Mouse (Mus musculus): Measurements from ENCODE around the gene Zfp78. TPM values are rescaled to one million over a fixed set of nuclear protein-coding genes. Genes with fewer than 3 reads are reported as not detected.

The Zfp78 gene
- polyA plus RNA-seq, 1 experiment from 2014 or later = 4.3 TPM

DNA sequence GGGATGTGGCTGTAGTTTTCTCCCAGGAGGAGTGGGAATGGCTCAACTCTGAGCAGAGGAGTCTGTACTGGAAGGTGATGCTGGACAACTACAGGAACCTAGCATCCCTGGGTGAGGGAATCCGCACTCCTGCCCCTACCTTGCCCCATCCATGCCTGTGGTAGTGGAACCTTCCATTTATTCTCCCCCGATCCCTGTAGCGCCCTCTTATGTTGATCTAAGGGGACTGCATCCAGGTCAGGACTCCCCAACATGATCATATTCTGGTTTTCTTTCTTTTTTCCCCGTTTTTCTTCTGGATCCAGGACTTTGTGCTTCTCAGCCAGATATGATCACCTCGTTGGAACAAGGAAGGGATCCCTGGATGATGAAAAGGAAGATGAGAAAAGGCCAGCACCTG lies 26.4 kb downstream of the Zfp78 start:
- WGBS = 72% methylated on average over 5 of the region's 5 CpGs
- H3K27me3 ChIP-seq = no peaks in the 10 kb centered on the region
- H3K4me1 ChIP-seq (replicated peaks) = peaks cover 5% of the 10 kb centered on the region
- no peaks in the 10 kb centered on the region for H3K9me3 ChIP-seq
- no peak overlapping the region for H3K27ac ChIP-seq
- peaks cover 75% of the 10 kb centered on the region for H3K36me3 ChIP-seq
- no peak for ATAC-seq
- no peak overlapping the region for H3K4me3 ChIP-seq (replicated peaks)
- no peak overlapping the region for H3K9ac ChIP-seq (replicated peaks)
- no peak overlapping the region for H3K4me2 ChIP-seq (replicated peaks)

DNA sequence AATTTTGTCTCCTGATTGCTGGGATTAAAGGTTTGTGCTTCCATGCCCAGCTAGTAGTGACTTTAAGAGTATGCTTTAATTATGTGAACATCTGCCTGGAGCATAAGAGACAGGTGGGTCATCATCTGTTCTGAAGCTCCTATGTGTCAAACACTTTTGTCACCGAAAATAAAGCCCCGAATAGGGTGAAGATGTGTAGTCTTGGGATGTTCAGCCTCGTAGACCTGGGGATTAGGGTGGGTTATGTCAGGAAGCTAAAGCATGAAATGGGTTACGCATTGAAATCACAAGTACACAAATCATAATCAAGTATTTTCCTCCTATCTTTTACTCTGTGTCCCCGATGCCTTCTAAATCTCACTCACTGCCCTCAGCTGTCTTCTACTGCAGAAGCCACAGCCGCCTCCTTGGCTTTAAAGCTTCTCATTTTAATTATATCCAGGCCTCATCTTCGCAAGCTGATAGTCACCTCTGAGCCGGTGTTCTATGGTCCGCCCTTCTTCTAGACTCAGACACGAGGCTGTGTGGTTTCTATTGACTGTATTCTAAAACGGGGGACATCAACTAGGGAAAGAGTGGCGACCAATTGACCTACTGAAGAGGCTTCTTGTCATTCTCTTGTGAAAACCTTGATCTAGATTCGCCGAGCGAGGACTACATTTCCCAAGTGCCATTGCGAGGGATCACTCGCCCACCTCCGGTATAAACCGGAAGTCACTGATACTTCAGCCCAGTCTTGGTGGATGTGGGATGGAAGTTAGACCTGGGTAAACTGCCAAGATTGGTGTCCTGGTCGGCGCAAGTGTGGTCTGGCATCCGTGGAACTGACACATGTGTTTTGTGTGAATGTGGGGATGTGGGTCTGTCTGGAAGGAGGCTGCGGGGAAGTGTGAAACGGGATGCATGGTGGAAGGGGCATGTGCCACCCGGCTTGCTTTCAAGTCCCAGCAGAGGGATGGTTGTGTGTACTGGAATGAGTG lies 35.2 kb downstream of the Zfp78 start, which contains the start of gene Smim17:
TSS of gene Smim17 (plus strand) at position 720 of the 980 bp plus-strand sequence.
- ATAC-seq = peak; percentile 92
- Histone ChIP-seq H3K36me3 (peaks cover 34% of the 10 kb centered on the region), H3K4me3 (replicated peaks) (peak within 1 kb of the TSS; percentile 50), H3K9me3 (no peaks in the 10 kb centered on the region), H3K9ac (replicated peaks) (peak within 1 kb of the TSS; percentile 67), H3K27ac (peak within 1 kb of the TSS; percentile 12; the same call in 1 of the 2 replicates), H3K27me3 (no peaks in the 10 kb centered on the region), H3K4me2 (replicated peaks) (peak within 1 kb of the TSS; percentile 69), H3K4me1 (replicated peaks) (peaks cover 12% of the 10 kb centered on the region)
- WGBS = 26% methylated on average over 25 of the region's 25 CpGs

GRCm38 (mm10) chr7:6410043-6410442 lies 47.0 kb downstream of the Zfp78 start, which contains the start of gene Gm20715:
TSS of gene Gm20715 (plus strand) at chr7:6410277.
- Histone ChIP-seq H3K4me1 (replicated peaks) (0 out of 2 replicates have a peak, but pooled peaks cover 5% of the 10 kb centered on the region), H3K9me3 (no peaks in the 10 kb centered on the region), H3K4me2 (replicated peaks) (no peak within 1 kb of the TSS), H3K9ac (replicated peaks) (no peak within 1 kb of the TSS), H3K36me3 (no peaks in the 10 kb centered on the region), H3K27ac (no peak within 1 kb of the TSS), H3K27me3 (no peaks in the 10 kb centered on the region), H3K4me3 (replicated peaks) (no peak within 1 kb of the TSS)
- WGBS = 2% methylated on average over 17 of the region's 17 CpGs
- peak; percentile 65 for ATAC-seq

- no peaks in the 10 kb centered on the region for H3K27me3 ChIP-seq
- no peaks in the 10 kb centered on the region for H3K9me3 ChIP-seq
- 9% methylated on average over 17 of the region's 22 CpGs for WGBS
- ATAC-seq = peak; percentile 89
- H3K4me1 ChIP-seq (replicated peaks) = peaks cover 10% of the 10 kb centered on the region; the same call in 1 of the 2 replicates
- H3K36me3 ChIP-seq = no peaks in the 10 kb centered on the region
- no peak overlapping the region for H3K27ac ChIP-seq
- peak overlapping the region; percentile 54 for H3K9ac ChIP-seq (replicated peaks)
- H3K4me3 ChIP-seq (replicated peaks) = peak overlapping the region; percentile 40
- H3K4me2 ChIP-seq (replicated peaks) = peak overlapping the region; percentile 54
Observed at GRCm38 (mm10) chr7:6414626-6415441, 51.8 kb downstream of the Zfp78 start.

GRCm38 (mm10) chr7:6415442-6415787 lies 52.3 kb downstream of the Zfp78 start:
- H3K4me3 ChIP-seq (replicated peaks) = peak overlapping the region; percentile 40
- peaks cover 10% of the 10 kb centered on the region; the same call in 1 of the 2 replicates for H3K4me1 ChIP-seq (replicated peaks)
- H3K9me3 ChIP-seq = no peaks in the 10 kb centered on the region
- H3K9ac ChIP-seq (replicated peaks) = peak overlapping the region; percentile 54
- no peak overlapping the region for H3K27ac ChIP-seq
- WGBS = 14% methylated on average over 8 of the region's 8 CpGs
- peak overlapping the region; percentile 54 for H3K4me2 ChIP-seq (replicated peaks)
- H3K27me3 ChIP-seq = no peaks in the 10 kb centered on the region
- peak; percentile 48 for ATAC-seq
- no peaks in the 10 kb centered on the region for H3K36me3 ChIP-seq

GRCm38 (mm10) chr7:6419894-6420293 lies 56.8 kb downstream of the Zfp78 start:
- no peak for ATAC-seq
- Histone ChIP-seq H3K4me2 (replicated peaks) (no peak overlapping the region), H3K4me1 (replicated peaks) (peaks cover 6% of the 10 kb centered on the region; the same call in 1 of the 2 replicates), H3K9me3 (no peaks in the 10 kb centered on the region), H3K4me3 (replicated peaks) (no peak overlapping the region), H3K27ac (no peak overlapping the region), H3K9ac (replicated peaks) (no peak overlapping the region), H3K27me3 (no peaks in the 10 kb centered on the region), H3K36me3 (no peaks in the 10 kb centered on the region)
- 73% methylated on average over 6 of the region's 6 CpGs for WGBS

- Histone ChIP-seq H3K4me1 (replicated peaks) (0 out of 2 replicates have a peak, but pooled peaks cover 1% of the 10 kb centered on the region), H3K9me3 (peaks cover 5% of the 10 kb centered on the region; the same call in 1 of the 2 replicates), H3K4me3 (replicated peaks) (no peak overlapping the region), H3K36me3 (no peaks in the 10 kb centered on the region), H3K27me3 (no peaks in the 10 kb centered on the region), H3K4me2 (replicated peaks) (no peak overlapping the region), H3K9ac (replicated peaks) (no peak overlapping the region), H3K27ac (no peak overlapping the region)
- no peak for ATAC-seq
- WGBS = 89% methylated on average over 3 of the region's 3 CpGs
Observed at GRCm38 (mm10) chr7:6429381-6429780, 66.3 kb downstream of the Zfp78 start.

GRCm38 (mm10) chr7:6430342-6430741 lies 67.3 kb downstream of the Zfp78 start:
- Histone ChIP-seq H3K4me1 (replicated peaks) (peaks cover 8% of the 10 kb centered on the region), H3K36me3 (no peaks in the 10 kb centered on the region), H3K4me3 (replicated peaks) (no peak overlapping the region), H3K4me2 (replicated peaks) (no peak overlapping the region), H3K27me3 (no peaks in the 10 kb centered on the region), H3K9ac (replicated peaks) (no peak overlapping the region), H3K9me3 (peaks cover 5% of the 10 kb centered on the region; the same call in 1 of the 2 replicates), H3K27ac (no peak overlapping the region)
- WGBS = 42% methylated on average over 2 of the region's 2 CpGs
- no peak for ATAC-seq

Other genes starting within 250 kb of the Zfp78 start
- gene Zfp787, start 207.3 kb upstream of the Zfp78 start, polyA plus RNA-seq (2015; fragmentation: Nextera tagmentation; extraction: Ambion mirVana) = 22.4 and 27.6 TPM in 2 replicates
- 84.7 and 95.4 TPM in 2 replicates for gene Zfp444, start 191.1 kb upstream of the Zfp78 start, polyA plus RNA-seq (2015; fragmentation: Nextera tagmentation; extraction: Ambion mirVana)
- gene Galp, start 166.2 kb upstream of the Zfp78 start, polyA plus RNA-seq (2015; fragmentation: Nextera tagmentation; extraction: Ambion mirVana) = not detected in 2 replicates
- gene Zscan5b, start 141.0 kb upstream of the Zfp78 start, polyA plus RNA-seq (2015; fragmentation: Nextera tagmentation; extraction: Ambion mirVana) = not detected in 2 replicates
- 0.31 TPM in 1 of 2 replicates, not detected in the other for gene Epp13, start 110.6 kb upstream of the Zfp78 start, polyA plus RNA-seq (2015; fragmentation: Nextera tagmentation; extraction: Ambion mirVana)
- 15.8 and 18.8 TPM in 2 replicates for gene Zfp667, start 76.7 kb upstream of the Zfp78 start, polyA plus RNA-seq (2015; fragmentation: Nextera tagmentation; extraction: Ambion mirVana)
- gene Zfp583, start 32.0 kb upstream of the Zfp78 start, polyA plus RNA-seq (2015; fragmentation: Nextera tagmentation; extraction: Ambion mirVana) = 11.7 and 12.9 TPM in 2 replicates
- 7.0 and 7.2 TPM in 2 replicates for gene Gm3854, start 19.5 kb upstream of the Zfp78 start, polyA plus RNA-seq (2015; fragmentation: Nextera tagmentation; extraction: Ambion mirVana)
- 16.2 and 18.5 TPM in 2 replicates for gene Zfp28, start 20.0 kb downstream of the Zfp78 start, polyA plus RNA-seq (2015; fragmentation: Nextera tagmentation; extraction: Ambion mirVana)
- gene Smim17, start 35.4 kb downstream of the Zfp78 start, polyA plus RNA-seq (2015; fragmentation: Nextera tagmentation; extraction: Ambion mirVana) = 2.4 and 3.4 TPM in 2 replicates
- gene Gm20715, start 47.0 kb downstream of the Zfp78 start, polyA plus RNA-seq (2015; fragmentation: Nextera tagmentation; extraction: Ambion mirVana) = 0.06 and 0.07 TPM in 2 replicates
- gene Olfr1344, start 75.4 kb downstream of the Zfp78 start, polyA plus RNA-seq (2015; fragmentation: Nextera tagmentation; extraction: Ambion mirVana) = not detected in 2 replicates
- not detected in 2 replicates for gene Olfr1336, start 92.9 kb downstream of the Zfp78 start, polyA plus RNA-seq (2015; fragmentation: Nextera tagmentation; extraction: Ambion mirVana)
- not detected in 2 replicates for gene Olfr1346, start 103.8 kb downstream of the Zfp78 start, polyA plus RNA-seq (2015; fragmentation: Nextera tagmentation; extraction: Ambion mirVana)
- not detected in 2 replicates for gene Olfr5, start 123.7 kb downstream of the Zfp78 start, polyA plus RNA-seq (2015; fragmentation: Nextera tagmentation; extraction: Ambion mirVana)
- gene Olfr1347, start 136.5 kb downstream of the Zfp78 start, polyA plus RNA-seq (2015; fragmentation: Nextera tagmentation; extraction: Ambion mirVana) = not detected in 2 replicates
- not detected in 2 replicates for gene Olfr1348, start 145.5 kb downstream of the Zfp78 start, polyA plus RNA-seq (2015; fragmentation: Nextera tagmentation; extraction: Ambion mirVana)
- gene Olfr1349, start 159.7 kb downstream of the Zfp78 start, polyA plus RNA-seq (2015; fragmentation: Nextera tagmentation; extraction: Ambion mirVana) = not detected in 2 replicates
- not detected in 2 replicates for gene Olfr1350, start 201.6 kb downstream of the Zfp78 start, polyA plus RNA-seq (2015; fragmentation: Nextera tagmentation; extraction: Ambion mirVana)